Mouse (Mus musculus) kidney, postnatal 4 days (tissue): ENCODE results near the gene 9130409I23Rik.
"Not testable (repeated sequence)": the region's sequence is repeated elsewhere in the genome, so short reads cannot be mapped to it uniquely, and the experiment has no call there.

Experiments used
- DNase-seq, 2 experiments: peaks; one replicate each; pipeline ENCODE4 v3.0.0; 2021; ENCODE audit warnings: mixed read lengths in 2 of 2

Gene 9130409I23Rik

DNA sequence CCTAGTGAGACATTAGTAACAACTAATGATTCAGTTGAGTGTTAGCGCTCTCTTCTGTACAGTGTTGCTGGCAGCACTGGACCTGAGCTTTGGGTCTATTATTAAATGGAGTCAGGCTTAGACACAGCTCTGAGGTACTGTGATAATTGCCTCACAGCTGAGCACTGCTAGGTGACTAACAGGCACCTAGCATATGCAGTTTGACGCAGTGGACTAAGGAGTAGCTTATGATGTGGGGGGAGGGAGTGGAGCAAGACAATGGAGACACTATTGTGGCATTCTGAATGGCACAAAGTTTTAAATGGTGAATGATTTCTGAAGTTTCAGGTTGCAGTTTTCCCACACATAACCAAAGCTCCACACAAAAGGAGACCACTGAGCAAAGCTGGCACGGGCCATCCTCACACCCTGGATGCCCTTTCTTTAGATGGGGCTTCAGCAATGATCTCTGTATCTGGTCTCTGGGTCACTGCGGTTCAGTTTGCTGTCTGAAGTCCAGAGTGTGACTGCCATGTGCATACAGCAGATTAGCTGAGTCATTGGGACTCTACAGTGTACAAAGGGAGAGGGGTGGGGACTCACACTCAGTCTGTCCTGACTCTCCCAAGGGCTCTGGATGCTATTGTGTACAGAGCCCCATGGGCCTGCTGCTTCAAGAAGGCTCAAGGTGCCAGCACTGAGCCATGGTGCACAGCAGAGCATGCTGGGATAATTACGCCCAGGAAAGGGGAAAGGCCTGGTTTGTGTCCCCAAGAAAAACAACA is 15.8 kb upstream of the 9130409I23Rik start:
- DNase-seq = not testable (repeated sequence)

DNA sequence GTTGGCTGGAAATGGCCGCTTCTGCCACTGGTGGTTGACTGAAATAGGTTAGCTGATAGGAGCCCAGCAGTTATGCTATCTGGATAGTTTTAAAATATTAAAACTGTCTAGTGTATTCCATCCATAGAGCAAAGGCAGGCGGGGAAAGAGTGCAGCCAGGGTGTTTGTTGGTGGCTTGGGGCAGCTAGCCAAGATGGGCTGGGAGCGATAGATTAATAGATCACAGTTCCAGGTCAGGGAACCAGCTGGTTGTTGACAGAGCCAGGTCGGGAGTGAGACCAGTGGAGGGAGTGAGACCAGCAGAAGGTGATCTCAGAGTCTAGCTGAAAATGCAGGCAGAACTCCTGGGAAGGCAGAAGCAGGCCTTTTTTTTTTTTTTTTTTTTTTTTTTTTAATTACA is 13.4 kb upstream of the 9130409I23Rik start:
- DNase-seq = no peak

DNA sequence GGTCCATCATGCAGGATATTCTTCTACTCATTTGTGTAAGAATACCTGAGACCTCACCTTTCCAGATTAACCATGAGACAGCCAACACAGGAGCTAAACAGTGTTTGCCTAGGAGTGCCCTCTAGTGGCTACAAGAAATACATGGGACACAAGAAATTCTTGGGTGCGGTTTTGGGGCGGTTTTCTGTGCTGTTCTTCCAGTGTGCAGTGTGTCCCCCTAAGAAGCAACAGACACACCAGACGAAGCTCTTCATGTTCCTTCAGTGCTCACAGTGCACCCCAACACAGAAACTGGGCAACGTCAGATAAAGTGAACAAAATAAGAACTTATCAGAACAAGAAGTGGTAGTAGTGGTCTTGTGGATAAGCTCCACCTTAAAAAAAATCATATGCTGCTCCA is 11.4 kb upstream of the 9130409I23Rik start:
- peak; percentile 12 to 30 for DNase-seq

DNA sequence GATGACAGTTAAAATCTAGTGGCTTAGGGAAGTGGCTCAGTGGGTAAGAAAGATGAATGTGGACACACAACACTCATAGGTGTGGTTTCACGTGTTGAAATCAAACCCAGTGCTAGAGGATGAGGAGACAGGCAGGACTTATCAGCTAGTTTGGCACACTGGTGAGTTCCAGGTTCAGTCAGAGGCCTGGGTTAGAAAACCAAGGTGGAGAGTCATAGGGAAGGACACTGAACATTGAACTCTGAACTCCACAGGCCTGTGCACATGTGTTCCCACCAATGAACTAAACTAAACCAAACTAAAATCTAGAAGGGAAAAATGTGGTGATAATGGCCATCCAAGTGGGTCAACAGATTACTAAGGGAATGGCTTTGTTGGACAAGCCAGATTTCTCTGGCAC is 3.5 kb upstream of the 9130409I23Rik start:
- DNase-seq = no peak

DNA sequence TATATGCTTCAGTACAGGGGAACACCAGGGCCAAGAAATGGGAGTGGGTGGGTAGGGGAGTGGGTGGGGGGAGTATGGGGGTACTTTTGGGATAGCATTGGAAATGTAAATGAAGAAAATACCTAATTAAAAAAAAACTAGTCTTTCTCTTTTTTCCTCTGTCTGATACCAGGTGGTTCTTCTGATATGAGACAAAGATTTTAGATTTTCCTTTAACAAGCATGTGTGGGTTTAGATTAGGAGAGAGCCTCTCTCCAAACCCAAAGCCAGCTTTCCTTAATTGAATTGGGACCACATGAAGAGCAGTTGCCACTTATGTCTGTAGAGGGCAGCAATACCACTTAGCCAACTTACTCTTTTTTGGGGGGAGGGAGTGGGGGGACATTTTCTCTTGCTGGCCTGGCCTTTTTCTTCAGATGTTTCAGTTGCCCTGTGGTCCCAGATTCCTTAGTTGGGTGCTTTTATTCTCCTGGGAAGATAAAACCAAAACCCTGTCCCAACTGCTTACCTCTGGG is 1.7 kb upstream of the 9130409I23Rik start:
- no peak for DNase-seq

DNA sequence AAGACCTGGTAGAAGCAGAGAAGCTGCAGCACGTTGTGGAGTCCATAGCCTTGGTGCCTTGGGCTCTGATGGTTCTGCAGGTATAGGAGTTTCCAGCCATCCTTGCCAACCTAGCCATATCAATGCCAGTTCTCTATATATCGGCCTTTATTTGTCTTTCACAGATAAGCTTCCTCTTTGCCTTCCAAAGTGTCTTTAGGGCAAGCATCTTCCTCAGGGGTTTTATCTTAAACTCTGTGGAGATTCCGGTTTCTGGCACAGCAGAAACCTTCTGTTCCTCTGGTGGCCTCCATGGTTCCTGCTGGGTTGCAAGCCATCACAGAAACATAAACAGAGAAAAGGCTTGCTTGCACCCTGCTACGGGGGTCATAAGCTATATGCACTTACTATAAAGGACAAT is 1.9 kb downstream of the 9130409I23Rik start:
- no peak for DNase-seq

DNA sequence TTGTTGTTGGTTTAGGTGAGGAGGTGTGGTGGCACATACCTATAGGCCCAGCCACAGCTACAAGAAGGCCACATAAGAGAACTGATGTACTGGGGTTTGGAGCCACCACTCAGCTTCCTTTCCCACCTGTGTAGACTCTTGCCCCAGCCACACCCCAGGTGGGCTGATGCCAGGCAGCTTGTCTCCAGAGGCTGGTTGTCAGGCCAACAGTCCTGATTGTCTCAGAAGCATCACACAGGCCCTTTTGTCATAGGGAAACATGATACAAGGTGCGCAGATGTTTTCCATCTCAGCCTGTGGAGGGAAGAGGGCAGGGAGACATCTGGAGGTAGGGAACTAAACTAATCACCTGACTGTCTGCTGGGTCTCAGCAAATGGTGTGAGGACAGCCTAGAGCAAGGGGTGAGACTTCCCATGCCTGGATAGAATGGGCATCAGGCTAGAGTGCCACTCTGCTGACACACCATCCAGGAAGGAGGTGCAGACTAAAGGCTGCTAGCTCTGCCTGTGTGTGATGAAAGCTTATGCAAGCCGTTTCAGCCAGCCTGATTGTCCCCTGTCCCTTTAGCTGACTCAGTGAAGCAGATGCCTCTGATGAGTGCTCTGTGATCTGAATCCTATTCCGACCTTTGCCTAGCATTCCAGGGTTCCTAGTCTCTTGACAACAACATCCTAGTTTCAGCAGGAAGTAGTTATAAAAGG is 10.9 kb downstream of the 9130409I23Rik start:
- DNase-seq = no peak

DNA sequence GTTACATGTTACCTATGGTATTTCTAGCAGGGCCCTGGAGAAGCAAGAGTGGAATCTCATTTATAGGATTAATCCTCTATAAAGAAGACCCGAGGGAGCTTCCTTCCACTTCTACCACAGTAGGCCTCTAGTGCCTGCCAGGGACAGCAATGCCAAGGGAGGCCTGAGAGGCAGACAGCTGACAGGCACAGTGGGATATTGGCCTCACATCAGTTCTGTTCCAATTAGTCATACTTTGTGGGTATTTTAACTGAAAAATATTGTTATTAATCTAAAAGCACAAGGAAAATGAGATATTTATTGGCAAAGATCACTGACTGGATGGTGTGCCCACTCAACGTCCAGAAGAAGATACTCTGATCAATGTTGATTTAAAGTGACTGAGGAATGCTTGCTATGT is 13.0 kb downstream of the 9130409I23Rik start:
- no peak for DNase-seq

DNA sequence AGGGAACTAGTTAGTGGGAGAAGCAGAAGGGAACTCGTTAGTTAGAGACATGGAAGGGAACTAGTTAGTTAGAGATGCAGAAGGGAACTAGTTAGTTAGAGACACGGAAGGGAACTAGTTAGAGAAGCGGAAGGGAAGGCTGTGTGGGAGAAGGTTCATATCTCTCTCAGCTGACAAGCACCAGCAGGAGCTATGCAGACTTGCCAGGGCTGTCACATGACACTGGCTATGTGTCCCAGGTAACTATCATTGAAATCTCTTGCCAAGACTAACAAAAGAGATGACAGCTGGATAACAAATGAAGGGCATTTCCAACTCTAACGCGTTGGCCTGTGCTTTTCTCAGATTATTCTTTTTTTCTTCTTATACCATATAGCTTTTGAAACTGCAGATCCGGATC is 13.6 kb downstream of the 9130409I23Rik start:
- DNase-seq = no peak

DNA sequence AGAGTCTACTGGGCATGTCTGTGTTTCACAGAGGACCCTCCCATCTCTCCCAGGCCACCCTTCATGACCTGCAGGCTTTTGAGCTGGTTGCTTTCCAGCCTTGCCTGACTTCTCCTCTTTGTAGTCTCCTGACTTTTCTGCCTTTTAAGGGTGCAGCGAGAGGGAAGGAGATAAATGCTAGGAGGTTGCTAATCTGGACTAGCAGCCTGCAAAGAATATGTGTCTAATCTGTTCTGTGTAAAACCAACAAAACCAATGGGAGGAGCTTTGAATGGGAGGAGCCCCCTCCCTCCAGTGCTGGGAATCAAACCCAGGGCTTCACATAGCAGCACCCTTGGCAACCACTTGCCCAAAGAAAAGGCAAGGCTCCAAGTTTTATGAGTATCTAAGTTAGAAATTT is 17.3 kb downstream of the 9130409I23Rik start:
- no peak for DNase-seq

DNA sequence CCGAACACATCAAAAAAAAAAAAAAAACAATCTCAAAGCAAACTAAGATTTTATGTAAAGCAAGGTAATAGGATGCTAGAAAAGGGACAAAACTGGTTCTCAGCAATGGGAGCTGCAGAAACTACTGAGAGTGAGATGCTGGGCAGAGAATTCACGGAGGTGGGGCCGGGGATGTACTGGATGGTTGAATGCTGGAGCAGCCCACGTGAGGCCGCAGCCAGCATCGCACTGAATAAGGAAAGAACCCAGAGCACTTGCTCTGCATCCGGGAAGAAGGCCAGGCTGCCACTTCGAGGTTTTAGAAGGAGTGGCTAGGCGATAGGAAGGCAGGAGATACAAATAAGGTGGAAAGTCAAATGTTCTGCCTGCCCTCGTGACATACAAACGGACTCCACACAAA is 18.6 kb downstream of the 9130409I23Rik start:
- no peak for DNase-seq

DNA sequence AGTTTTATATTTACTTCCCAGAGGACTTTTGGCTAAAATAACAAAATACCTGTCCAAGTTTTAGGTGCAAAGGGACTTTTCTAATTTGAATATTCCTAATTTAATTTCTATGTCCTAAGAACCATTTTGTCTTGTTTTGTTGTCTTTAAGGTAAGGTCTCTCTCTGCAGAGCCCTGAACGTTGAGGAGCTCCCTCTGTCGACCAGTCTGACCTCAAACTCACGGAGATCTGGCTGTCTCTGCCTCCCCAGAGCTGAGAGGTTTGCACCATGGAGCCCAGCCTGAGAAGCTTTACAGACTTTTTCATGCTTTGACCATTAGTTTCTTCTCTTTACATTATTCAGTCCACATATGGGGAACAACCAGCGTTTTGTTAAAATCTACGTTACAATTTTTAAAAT is 22.0 kb downstream of the 9130409I23Rik start:
- no peak for DNase-seq

DNA sequence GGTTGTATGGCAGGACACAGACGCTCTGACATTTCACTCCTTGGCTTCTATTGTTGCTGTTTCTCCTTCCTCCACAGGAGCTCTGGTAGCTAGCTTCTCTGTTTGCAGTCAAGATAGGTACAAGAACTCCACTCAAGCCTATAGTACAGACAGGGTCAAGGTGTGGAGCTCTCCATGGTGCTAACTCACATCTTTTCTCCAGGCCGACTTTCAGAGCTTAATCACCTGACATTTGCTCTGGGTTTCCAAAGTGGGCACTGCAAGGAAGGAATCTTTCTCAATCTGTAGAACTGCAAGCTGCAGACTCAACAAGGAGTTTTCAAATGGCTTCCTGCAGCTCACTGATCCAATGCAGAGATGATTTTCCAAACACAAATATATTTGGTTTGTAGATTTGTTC is 33.0 kb downstream of the 9130409I23Rik start:
- peak; percentile 46 to 57 for DNase-seq

DNA sequence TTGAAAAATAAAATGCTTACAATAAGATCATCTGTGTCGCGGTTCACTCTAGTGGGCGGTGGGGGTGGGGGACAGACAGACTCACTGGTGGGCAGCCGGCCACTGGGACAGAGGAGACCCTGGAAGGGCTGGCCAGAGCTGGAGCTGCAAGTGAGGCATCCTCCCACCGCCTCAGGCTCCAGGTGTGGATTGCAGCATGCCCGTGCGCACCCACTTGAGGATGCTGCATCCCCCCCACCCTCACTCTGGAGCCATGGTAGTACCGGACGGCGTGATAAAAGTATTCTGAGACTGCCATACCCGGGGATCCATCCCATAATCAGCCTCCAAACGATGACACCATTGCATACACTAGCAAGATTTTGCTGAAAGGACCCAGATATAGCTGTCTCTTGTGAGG is 39.0 kb downstream of the 9130409I23Rik start:
- no peak for DNase-seq
